Comparison of ENCODE assay signal across 9 mouse cellular contexts in genomic region chr11:70024151-70024514, GRCm38 (mm10). TPM values are rescaled to one million over a fixed set of nuclear protein-coding genes. Genes with fewer than 3 reads are reported as not detected.
DNase-seq lines count a peak whose midpoint lies in the region; ATAC-seq lines count a peak whose summit lies in the region.
"Had no signal": no experiment of that assay in that cellular context is flagged by ENCODE, and none has a peak within 500 bp of the region (broad histone marks: within the 10 kb centered on the region; RNA-seq: fewer than 3 reads in every experiment).

No protein-coding gene starts in this region.

- ATAC-seq in heart, embryonic 11.5 days (replicated peaks; ENCODE audit: insufficient number of reproducible peaks, low FRiP score, low TSS enrichment): no peak
- no peak for ATAC-seq in embryonic facial prominence, embryonic 11.5 days (replicated peaks; ENCODE audit: insufficient number of reproducible peaks, low FRiP score, low TSS enrichment, low read depth)
- ATAC-seq in hindbrain, embryonic 13.5 days (ENCODE audit: low FRiP score): no peak
- ATAC-seq in midbrain, embryonic 11.5 days (ENCODE audit: low FRiP score): no peak

- peak overlapping the region; percentile 38 for H3K4me3 ChIP-seq in heart, embryonic 11.5 days (ENCODE audit: low read depth, low read length)
- H3K4me3 ChIP-seq in embryonic facial prominence, embryonic 11.5 days (ENCODE audit: low read depth, low read length): peak overlapping the region; percentile 31
- H3K4me3 ChIP-seq in hindbrain, embryonic 13.5 days: peak overlapping the region; percentile 41
- H3K4me3 ChIP-seq in midbrain, embryonic 11.5 days (ENCODE audit: low read depth, low read length): peak overlapping the region; percentile 37

- H3K4me2 ChIP-seq in heart, embryonic 11.5 days: peak overlapping the region; percentile 64
- H3K4me2 ChIP-seq in embryonic facial prominence, embryonic 11.5 days (ENCODE audit: low read depth, low read length): peak overlapping the region; percentile 62
- H3K4me2 ChIP-seq in hindbrain, embryonic 13.5 days: peak overlapping the region; percentile 52
- H3K4me2 ChIP-seq in midbrain, embryonic 11.5 days: peak overlapping the region; percentile 67

- no peaks in the 10 kb centered on the region for H3K9me3 ChIP-seq in heart, embryonic 11.5 days (replicated peaks; ENCODE audit: control insufficient read depth, low read length)
- H3K9me3 ChIP-seq in embryonic facial prominence, embryonic 11.5 days (replicated peaks; ENCODE audit: control insufficient read depth, low read length): no peaks in the 10 kb centered on the region
- H3K9me3 ChIP-seq in hindbrain, embryonic 13.5 days: no peaks in the 10 kb centered on the region
- no peaks in the 10 kb centered on the region for H3K9me3 ChIP-seq in midbrain, embryonic 11.5 days (ENCODE audit: control insufficient read depth, low read length)

- H3K4me1 ChIP-seq in heart, embryonic 11.5 days (ENCODE audit: control insufficient read depth, insufficient read depth, low read length): peaks cover 45% of the 10 kb centered on the region
- H3K4me1 ChIP-seq in embryonic facial prominence, embryonic 11.5 days (ENCODE audit: control insufficient read depth, insufficient read depth, low read length): peaks cover 15% of the 10 kb centered on the region
- H3K4me1 ChIP-seq in hindbrain, embryonic 13.5 days (replicated peaks): peaks cover 91% of the 10 kb centered on the region
- H3K4me1 ChIP-seq in midbrain, embryonic 11.5 days (ENCODE audit: control insufficient read depth, insufficient read depth, low read length): peaks cover 73% of the 10 kb centered on the region

- H3K27me3 ChIP-seq in heart, embryonic 11.5 days (ENCODE audit: control insufficient read depth, insufficient read depth, low read length): no peaks in the 10 kb centered on the region
- H3K27me3 ChIP-seq in embryonic facial prominence, embryonic 11.5 days (ENCODE audit: control insufficient read depth, insufficient read depth, low read length): no peaks in the 10 kb centered on the region
- no peaks in the 10 kb centered on the region for H3K27me3 ChIP-seq in hindbrain, embryonic 13.5 days
- no peaks in the 10 kb centered on the region for H3K27me3 ChIP-seq in midbrain, embryonic 11.5 days (ENCODE audit: control insufficient read depth, insufficient read depth, low read length)

- 0 out of 2 replicates have a peak overlapping the region, but pooled peaks have one; percentile 2 for H3K9ac ChIP-seq in heart, embryonic 11.5 days (ENCODE audit: low read depth, low read length)
- peak overlapping the region; percentile 29; the same call in 1 of the 2 replicates for H3K9ac ChIP-seq in embryonic facial prominence, embryonic 11.5 days (replicated peaks; ENCODE audit: low read length)
- H3K9ac ChIP-seq in hindbrain, embryonic 13.5 days: peak overlapping the region; percentile 71
- H3K9ac ChIP-seq in midbrain, embryonic 11.5 days (ENCODE audit: low read length): peak overlapping the region; percentile 70

- H3K36me3 ChIP-seq in heart, embryonic 11.5 days (ENCODE audit: control insufficient read depth, insufficient read depth, low read length): no peaks in the 10 kb centered on the region
- no peaks in the 10 kb centered on the region for H3K36me3 ChIP-seq in embryonic facial prominence, embryonic 11.5 days (replicated peaks; ENCODE audit: control insufficient read depth, insufficient read depth, low read depth, low read length)
- no peaks in the 10 kb centered on the region for H3K36me3 ChIP-seq in hindbrain, embryonic 13.5 days
- H3K36me3 ChIP-seq in midbrain, embryonic 11.5 days (ENCODE audit: control insufficient read depth, insufficient read depth, low read length): no peaks in the 10 kb centered on the region

- H3K27ac ChIP-seq in heart, embryonic 11.5 days (ENCODE audit: low read depth, low read length): no peak overlapping the region
- no peak overlapping the region for H3K27ac ChIP-seq in embryonic facial prominence, embryonic 11.5 days (replicated peaks; ENCODE audit: low read depth, low read length)
- H3K27ac ChIP-seq in hindbrain, embryonic 13.5 days: peak overlapping the region; percentile 61
- peak overlapping the region; percentile 35; the same call in 1 of the 2 replicates for H3K27ac ChIP-seq in midbrain, embryonic 11.5 days (ENCODE audit: low read depth, low read length)

- intact Hi-C loops in heart, postnatal 10 days (cut with DNase I): no loop called here

- WGBS in heart, embryonic 11.5 days (ENCODE audit: insufficient replicate concordance): 17% methylated on average over 6 of the region's 6 CpGs
- WGBS in embryonic facial prominence, embryonic 11.5 days: 17% methylated on average over 6 of the region's 6 CpGs
- WGBS in hindbrain, embryonic 13.5 days: 11% methylated on average over 6 of the region's 6 CpGs
- WGBS in midbrain, embryonic 11.5 days: 10% methylated on average over 6 of the region's 6 CpGs

- DNase-seq in heart, postnatal 10 days: no peak
- DNase-seq in embryonic facial prominence, embryonic 11.5 days (ENCODE audit: low spot score): no peak
- no peak for DNase-seq in midbrain, embryonic 11.5 days (ENCODE audit: low spot score, missing footprints)
- DNase-seq in layer of hippocampus, postnatal 25 days (ENCODE audit: extremely low spot score in 1 of 2, low spot score in 1 of 2): no peak
- DNase-seq in thymus, postnatal 10 days (ENCODE audit: low spot score in 2 of 2): no peak
- DNase-seq in layer of hippocampus, adult 9-11 months: no peak

RNA-seq across cellular contexts. Expression of gene Dlg4, which starts 7.4 kb away (rescaled TPM):
- polyA plus RNA-seq in heart, embryonic 11.5 days (2014; fragmentation: Nextera tagmentation; extraction: Ambion mirVana): 10.2 and 10.4 TPM in 2 replicates
- total RNA-seq in heart, postnatal 10 days (2021): 10 to 100 TPM; 11.5 to 12.0 TPM
- polyA plus RNA-seq in embryonic facial prominence, embryonic 11.5 days (2014; fragmentation: Nextera tagmentation; extraction: Ambion mirVana): 7.6 and 11.2 TPM in 2 replicates
- 28.1 TPM in 2 replicates for polyA plus RNA-seq in hindbrain, embryonic 13.5 days (2015; fragmentation: Nextera tagmentation; extraction: Ambion mirVana)
- 11.2 and 15.2 TPM in 2 replicates for polyA plus RNA-seq in midbrain, embryonic 11.5 days (2014; fragmentation: Nextera tagmentation; extraction: Ambion mirVana)
- 100 to 1,000 TPM; 857 to 887 TPM for total RNA-seq in layer of hippocampus, postnatal 25 days (2021)

RNA-seq across cellular contexts. Expression of gene Acadvl, which starts 8.9 kb away (rescaled TPM):
- polyA plus RNA-seq in heart, embryonic 11.5 days (2014; fragmentation: Nextera tagmentation; extraction: Ambion mirVana): 94.1 and 111 TPM in 2 replicates
- 1,000 to 10,000 TPM; 1,260 to 1,282 TPM for total RNA-seq in heart, postnatal 10 days (2021)
- 54.2 and 57.6 TPM in 2 replicates for polyA plus RNA-seq in embryonic facial prominence, embryonic 11.5 days (2014; fragmentation: Nextera tagmentation; extraction: Ambion mirVana)
- 56.9 and 59.4 TPM in 2 replicates for polyA plus RNA-seq in hindbrain, embryonic 13.5 days (2015; fragmentation: Nextera tagmentation; extraction: Ambion mirVana)
- 46.5 and 47.8 TPM in 2 replicates for polyA plus RNA-seq in midbrain, embryonic 11.5 days (2014; fragmentation: Nextera tagmentation; extraction: Ambion mirVana)
- total RNA-seq in layer of hippocampus, postnatal 25 days (2021): 10 to 100 TPM; 56.9 to 62.4 TPM

RNA-seq across cellular contexts. Expression of gene Dvl2, which starts 23.7 kb away (rescaled TPM):
- 18.6 and 18.9 TPM in 2 replicates for polyA plus RNA-seq in heart, embryonic 11.5 days (2014; fragmentation: Nextera tagmentation; extraction: Ambion mirVana)
- 10 to 100 TPM in 1 of 2 experiments, 1 to 10 TPM in 1; 8.6 to 11.8 TPM for total RNA-seq in heart, postnatal 10 days (2021)
- 34.9 and 35.7 TPM in 2 replicates for polyA plus RNA-seq in embryonic facial prominence, embryonic 11.5 days (2014; fragmentation: Nextera tagmentation; extraction: Ambion mirVana)
- 26.8 and 28.6 TPM in 2 replicates for polyA plus RNA-seq in hindbrain, embryonic 13.5 days (2015; fragmentation: Nextera tagmentation; extraction: Ambion mirVana)
- polyA plus RNA-seq in midbrain, embryonic 11.5 days (2014; fragmentation: Nextera tagmentation; extraction: Ambion mirVana): 29.0 and 30.0 TPM in 2 replicates
- total RNA-seq in layer of hippocampus, postnatal 25 days (2021): 10 to 100 TPM; 31.2 to 37.8 TPM

RNA-seq across cellular contexts. Expression of gene Phf23, which starts 28.6 kb away (rescaled TPM):
- polyA plus RNA-seq in heart, embryonic 11.5 days (2014; fragmentation: Nextera tagmentation; extraction: Ambion mirVana): 27.3 and 29.9 TPM in 2 replicates
- total RNA-seq in heart, postnatal 10 days (2021): 10 to 100 TPM; 23.1 to 27.7 TPM
- polyA plus RNA-seq in embryonic facial prominence, embryonic 11.5 days (2014; fragmentation: Nextera tagmentation; extraction: Ambion mirVana): 57.7 and 58.0 TPM in 2 replicates
- 72.9 and 74.8 TPM in 2 replicates for polyA plus RNA-seq in hindbrain, embryonic 13.5 days (2015; fragmentation: Nextera tagmentation; extraction: Ambion mirVana)
- 51.5 and 53.4 TPM in 2 replicates for polyA plus RNA-seq in midbrain, embryonic 11.5 days (2014; fragmentation: Nextera tagmentation; extraction: Ambion mirVana)
- 10 to 100 TPM; 41.4 to 46.9 TPM for total RNA-seq in layer of hippocampus, postnatal 25 days (2021)

RNA-seq across cellular contexts. Expression of gene Asgr1, which starts 29.8 kb away (rescaled TPM):
- 0.13 TPM in 1 of 2 replicates, not detected in the other for polyA plus RNA-seq in heart, embryonic 11.5 days (2014; fragmentation: Nextera tagmentation; extraction: Ambion mirVana)
- total RNA-seq in heart, postnatal 10 days (2021): under 1 TPM in 1 of 2 experiments, not detected in 1; 0.22 TPM
- 0.46 and 0.95 TPM in 2 replicates for polyA plus RNA-seq in embryonic facial prominence, embryonic 11.5 days (2014; fragmentation: Nextera tagmentation; extraction: Ambion mirVana)
- 1.5 and 1.7 TPM in 2 replicates for polyA plus RNA-seq in hindbrain, embryonic 13.5 days (2015; fragmentation: Nextera tagmentation; extraction: Ambion mirVana)
- polyA plus RNA-seq in midbrain, embryonic 11.5 days (2014; fragmentation: Nextera tagmentation; extraction: Ambion mirVana): 0.23 and 0.51 TPM in 2 replicates
- under 1 TPM; 0.73 to 0.74 TPM for total RNA-seq in layer of hippocampus, postnatal 25 days (2021)
- total RNA-seq: CH12.LX had no signal

Comparison
In these comparisons a context has a peak if more than half of its experiments do, and no peak if none do; other contexts are left out.
1. H3K27ac ChIP-seq: peak in hindbrain, embryonic 13.5 days (single experiment) and midbrain, embryonic 11.5 days (single experiment); none in heart, embryonic 11.5 days (single experiment) and embryonic facial prominence, embryonic 11.5 days (single experiment).
2. H3K9ac ChIP-seq: peak in every context shown above with its lines; median percentile 71 in hindbrain, embryonic 13.5 days; 70 in midbrain, embryonic 11.5 days; 29 in embryonic facial prominence, embryonic 11.5 days; 2 in heart, embryonic 11.5 days.
3. Peak in every context shown above with its lines, with median percentiles within 50 percentile points of each other: H3K4me2 ChIP-seq and H3K4me3 ChIP-seq.